Mouse (Mus musculus) right cerebral cortex, postnatal 25 days (tissue): ENCODE measurements around the gene Kdsr.

Experiments used
- DNase-seq: peaks from one replicate; pipeline ENCODE4 v3.0.0; 2022

Kdsr gene

GRCm38 (mm10) chr1:106692599-106692998 lies 66.9 kb downstream of the Kdsr start:
- DNase-seq: no peak

DNA sequence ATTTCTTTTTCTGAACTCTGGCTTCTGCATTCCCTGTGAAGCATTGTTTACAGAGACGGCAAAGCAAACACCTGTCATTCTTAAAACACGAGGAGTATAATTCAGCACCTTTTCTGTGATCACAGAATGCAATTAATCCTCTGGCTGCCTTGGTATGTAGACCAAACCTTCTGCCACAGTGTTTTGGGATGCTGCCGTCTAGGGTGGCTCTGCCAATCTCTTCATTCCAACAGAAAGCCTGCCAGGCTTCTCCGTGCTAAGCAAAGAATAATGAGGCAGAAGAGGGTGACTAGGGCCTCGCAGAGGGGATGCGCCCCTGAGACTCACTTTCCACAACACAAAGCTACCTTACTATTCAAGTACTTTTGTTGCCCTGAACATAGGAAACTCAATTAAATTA lies 68.6 kb downstream of the Kdsr start:
- no peak for DNase-seq

DNA sequence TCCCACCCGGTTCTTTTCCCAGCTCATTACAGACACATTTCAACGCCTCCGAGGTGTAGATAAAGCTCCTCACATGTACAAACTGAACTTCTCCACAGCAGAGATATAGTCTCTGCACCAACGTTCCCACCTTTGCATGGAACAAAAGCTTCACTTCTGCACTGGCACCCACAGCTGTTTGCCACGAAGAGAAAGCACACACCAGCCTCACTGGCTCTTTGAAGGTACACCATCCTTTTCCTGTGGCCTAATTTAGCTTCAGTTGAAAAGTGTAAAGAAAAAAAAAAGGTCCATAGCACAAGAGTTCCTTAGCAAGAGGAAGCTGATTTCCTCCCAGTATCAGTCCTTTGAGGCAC lies 71.4 kb downstream of the Kdsr start:
- DNase-seq: no peak

GRCm38 (mm10) chr1:106687435-106688160 lies 71.9 kb downstream of the Kdsr start:
- no peak for DNase-seq

DNA sequence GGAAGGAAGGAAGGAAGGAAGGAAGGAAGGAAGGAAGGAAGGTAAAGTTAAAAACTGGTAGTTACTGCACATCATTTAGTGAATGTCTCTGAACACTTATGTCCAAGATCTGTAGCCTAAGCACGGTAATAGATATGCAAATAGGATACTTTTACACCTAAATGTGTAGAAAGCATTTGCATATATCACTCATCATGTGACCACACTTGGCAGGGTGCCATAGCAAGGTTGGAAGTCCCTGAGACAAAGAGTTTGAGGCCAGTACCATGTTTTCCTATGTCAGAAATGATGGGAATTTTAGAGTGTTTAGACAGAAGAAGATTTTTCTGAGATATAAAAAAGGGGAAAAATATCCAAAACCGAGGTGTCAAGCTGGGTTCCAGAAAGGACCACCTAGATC lies 73.8 kb downstream of the Kdsr start:
- DNase-seq: no peak

DNA sequence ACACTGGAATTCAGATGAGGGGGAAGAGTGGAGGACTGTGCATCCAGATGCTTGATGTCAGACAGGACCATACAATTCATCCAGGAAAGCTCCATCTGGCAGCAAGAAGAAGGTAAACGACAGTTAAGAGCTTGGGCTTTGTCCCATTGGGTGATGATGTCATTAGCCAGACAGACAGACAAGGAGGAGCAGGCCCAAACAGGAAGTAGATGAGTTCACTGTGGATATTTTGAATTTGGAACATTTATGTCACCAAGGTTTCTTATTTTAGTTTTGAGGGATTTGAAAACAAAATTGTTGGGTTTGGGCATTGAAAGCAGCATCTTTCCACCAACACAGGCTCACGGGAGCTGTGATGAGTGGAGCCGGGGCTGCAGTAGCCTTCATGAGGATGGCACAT lies 75.0 kb downstream of the Kdsr start:
- no peak for DNase-seq

DNA sequence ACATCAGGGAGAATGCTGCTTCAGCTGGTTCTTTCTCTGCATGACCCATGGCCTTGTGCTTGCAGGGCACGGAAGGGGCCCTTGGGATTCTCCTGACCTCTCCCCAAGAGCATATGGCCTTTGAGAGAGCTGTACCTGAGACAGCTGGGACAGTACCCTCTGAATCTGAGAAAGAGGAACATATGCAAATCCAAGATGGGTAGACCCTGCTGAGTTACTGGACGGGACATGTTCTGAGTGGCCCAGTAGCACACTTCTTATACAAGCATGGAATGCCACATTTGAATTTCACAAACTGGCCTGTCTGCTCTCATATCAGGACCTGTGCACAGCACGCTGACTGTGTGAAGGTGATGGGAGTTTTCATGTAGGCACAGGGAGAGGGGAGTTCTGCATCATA lies 76.7 kb downstream of the Kdsr start:
- DNase-seq: no peak

DNA sequence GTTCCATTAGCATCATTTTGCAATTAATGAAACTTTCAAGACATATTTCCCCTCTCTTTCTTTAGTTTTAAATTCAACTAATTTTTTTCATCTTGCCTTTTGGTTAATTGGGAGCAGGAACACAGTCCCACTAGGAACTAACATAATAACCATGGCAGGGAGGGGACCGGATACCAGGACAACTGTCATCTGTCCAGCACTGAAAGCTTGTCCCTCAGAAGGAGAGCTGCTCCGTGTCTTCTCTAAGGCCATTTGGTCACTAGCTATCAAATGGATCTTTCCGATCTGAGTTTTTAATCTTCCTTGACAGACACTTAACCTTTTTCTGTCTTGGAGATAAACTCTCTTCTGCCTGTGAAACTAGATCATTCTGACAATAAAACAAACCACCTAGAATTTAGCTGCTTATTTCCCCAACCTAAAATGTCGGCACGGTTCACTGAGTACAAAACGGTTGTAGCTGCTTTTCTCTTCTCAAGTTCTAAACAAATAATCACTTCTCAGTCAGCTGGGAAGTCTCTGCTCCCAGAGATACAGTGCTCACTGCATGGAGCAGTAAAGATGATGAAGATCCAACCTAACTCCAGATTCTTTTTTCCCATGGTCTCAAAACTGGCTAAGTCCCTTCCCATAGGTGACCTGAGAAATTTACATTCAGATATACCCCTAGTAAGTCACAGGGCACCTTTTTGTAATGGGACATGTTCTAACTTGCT lies 79.6 kb downstream of the Kdsr start:
- no peak for DNase-seq

DNA sequence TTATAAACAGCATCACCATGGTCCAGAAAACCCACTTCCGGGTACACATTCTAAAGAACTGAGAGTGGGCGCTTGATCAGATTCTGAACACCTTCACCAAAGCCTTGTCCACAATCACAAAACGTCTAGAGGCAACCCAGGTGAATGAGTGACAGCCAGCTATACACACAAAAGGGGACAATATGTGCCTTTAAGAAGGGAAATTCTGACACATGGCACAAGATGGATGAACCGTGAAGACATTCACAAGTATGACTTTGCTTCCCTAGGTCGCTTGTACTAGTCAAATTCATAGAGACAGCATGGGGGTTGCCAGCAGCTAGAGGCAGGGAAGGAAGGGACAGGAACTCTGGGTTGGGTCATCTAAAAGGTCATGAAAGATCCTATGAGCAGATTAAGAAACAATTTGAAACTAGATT lies 81.5 kb downstream of the Kdsr start:
- no peak for DNase-seq
